Mouse (Mus musculus) olfactory bulb, adult 2 months (tissue): ENCODE measurements around the gene H2-DMa. TPM values are rescaled to one million over a fixed set of nuclear protein-coding genes. Genes with fewer than 3 reads are reported as not detected.

Source experiments
- H3K27ac ChIP-seq: fragments of 200-500 bp; 2 replicates; pipeline ENCODE4 v1.5.1; 2012; ENCODE audit warnings: low read depth, low read length; ENCODE audit not compliant: insufficient read depth
- H3K4me1 ChIP-seq: fragments of 200-500 bp; 2 replicates; pipeline ENCODE4 v1.6.1; 2012; ENCODE audit warnings: low read length; ENCODE audit not compliant: control insufficient read depth, insufficient read depth
- H3K4me3 ChIP-seq: fragments of 200-500 bp; 2 replicates; pipeline ENCODE4 v1.5.1; 2012; ENCODE audit warnings: mild to moderate bottlenecking, low read depth, low read length, moderate library complexity; ENCODE audit not compliant: insufficient read depth
- CTCF ChIP-seq: fragments of 200-500 bp; IDR thresholded peaks from 2 replicates; pipeline ENCODE4 v1.5.1; 2012; ENCODE audit warnings: low read depth, mild to moderate bottlenecking, low read length, moderate library complexity; ENCODE audit not compliant: insufficient read depth
- POLR2A ChIP-seq: fragments of 200-500 bp; IDR thresholded peaks from 2 replicates; pipeline ENCODE4 v1.6.1; 2012; ENCODE audit warnings: mild to moderate bottlenecking, low read depth, low read length, moderate library complexity; ENCODE audit not compliant: insufficient read depth
- WGBS: fragments of 180-500 bp; shearing (Covaris S2); methylation state at CpG from one replicate; pipeline ENCODE4 v1.1.7; 2018; 5-methylcytosine and 5-hydroxymethylcytosine counted together
- polyA plus RNA-seq: library from polyadenylated mRNA; stranded (reverse); fragments of >200 nt; gene quantifications from 2 replicates; pipeline ENCODE4 v1.2.4, GENCODE M21; 2012; ENCODE audit warnings: low replicate concordance; ENCODE audit not compliant: missing spikeins, insufficient read depth, insufficient read length

The H2-DMa gene
- polyA plus RNA-seq, 1 experiment, result not detected

GRCm38 (mm10) chr17:34088124-34088523 is 31.2 kb upstream of the H2-DMa start:
- WGBS, result 90% methylated on average over 11 of the region's 11 CpGs
- TF ChIP-seq POLR2A, result no peak
- no peak for TF ChIP-seq CTCF
- Histone ChIP-seq H3K27ac (no peak overlapping the region), H3K4me3 (no peak overlapping the region), H3K4me1 (no peaks in the 10 kb centered on the region; the same call in 1 of the 2 replicates)

- H3K4me3 ChIP-seq, result no peak overlapping the region
- 52% methylated on average over 7 of the region's 7 CpGs for WGBS
- no peak overlapping the region for H3K27ac ChIP-seq
- no peaks in the 10 kb centered on the region for H3K4me1 ChIP-seq
- TF ChIP-seq POLR2A, result no peak
- no peak for TF ChIP-seq CTCF
Measured at GRCm38 (mm10) chr17:34090923-34091322, 28.4 kb upstream of the H2-DMa start.

- 56% methylated on average over 11 of the region's 11 CpGs for WGBS
- Histone ChIP-seq H3K4me3 (no peak within 1 kb of the TSS), H3K27ac (no peak within 1 kb of the TSS), H3K4me1 (no peaks in the 10 kb centered on the region)
- no peak for TF ChIP-seq POLR2A
- no peak for TF ChIP-seq CTCF
Measured at GRCm38 (mm10) chr17:34092197-34092875, 27.0 kb upstream of the H2-DMa start, which contains the start of gene H2-Oa. TSS of gene H2-Oa (plus strand) at chr17:34092340.

GRCm38 (mm10) chr17:34093199-34093874 is 26.0 kb upstream of the H2-DMa start:
- TF ChIP-seq POLR2A (no peak), CTCF (no peak)
- Histone ChIP-seq H3K4me3 (no peak overlapping the region), H3K4me1 (no peaks in the 10 kb centered on the region), H3K27ac (no peak overlapping the region)
- WGBS, result 49% methylated on average over 7 of the region's 7 CpGs

GRCm38 (mm10) chr17:34094283-34095035 is 24.9 kb upstream of the H2-DMa start:
- TF ChIP-seq CTCF, result no peak
- TF ChIP-seq POLR2A, result no peak
- no peak overlapping the region for H3K4me3 ChIP-seq
- H3K27ac ChIP-seq, result no peak overlapping the region
- no peaks in the 10 kb centered on the region for H3K4me1 ChIP-seq
- 89% methylated on average over 27 of the region's 27 CpGs for WGBS

GRCm38 (mm10) chr17:34096497-34097010 is 22.8 kb upstream of the H2-DMa start:
- peaks cover under 1% of the 10 kb centered on the region for H3K4me1 ChIP-seq
- no peak overlapping the region for H3K27ac ChIP-seq
- 71% methylated on average over 3 of the region's 3 CpGs for WGBS
- no peak for TF ChIP-seq POLR2A
- H3K4me3 ChIP-seq, result no peak overlapping the region

- TF ChIP-seq CTCF (no peak), POLR2A (no peak)
- WGBS, result 60% methylated on average over 5 of the region's 5 CpGs
- H3K4me1 ChIP-seq, result peaks cover 4% of the 10 kb centered on the region
- no peak overlapping the region for H3K4me3 ChIP-seq
- H3K27ac ChIP-seq, result no peak overlapping the region
Measured at GRCm38 (mm10) chr17:34097272-34097671, 22.1 kb upstream of the H2-DMa start.

GRCm38 (mm10) chr17:34098709-34099479 is 20.4 kb upstream of the H2-DMa start:
- Histone ChIP-seq H3K4me1 (peaks cover 4% of the 10 kb centered on the region), H3K27ac (no peak overlapping the region), H3K4me3 (no peak overlapping the region)
- WGBS, result 69% methylated on average over 10 of the region's 10 CpGs
- TF ChIP-seq CTCF, result no peak
- TF ChIP-seq POLR2A, result no peak
